Mouse (Mus musculus): ENCODE data around the gene Pir. TPM values are rescaled to one million over a fixed set of nuclear protein-coding genes. Genes with fewer than 3 reads are reported as not detected.
A peak's percentile ranks its signal among the peaks of the same experiment; 100 is the strongest.

Pir gene
- polyA plus RNA-seq, 1 experiment = 21.0 TPM

DNA sequence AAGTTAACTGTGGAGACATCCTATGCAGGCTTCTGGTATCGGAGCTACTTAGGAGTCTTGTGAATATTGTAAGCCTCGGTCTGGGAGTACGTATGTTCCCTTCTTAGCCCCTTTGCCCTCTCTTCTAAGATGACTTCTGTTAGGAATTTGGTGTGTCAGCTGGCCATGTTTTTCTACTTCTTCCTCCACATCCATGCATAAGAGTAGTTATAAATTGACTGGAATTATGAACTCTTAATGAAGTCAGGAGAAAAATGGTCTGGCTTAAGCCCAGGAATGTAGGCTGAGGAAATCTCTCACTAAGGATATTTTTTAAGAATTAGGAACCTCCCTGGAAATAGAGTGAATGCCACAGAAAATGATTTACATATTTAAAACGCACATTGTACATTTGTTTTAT, 69.4 kb downstream of the Pir start:
- DNase-seq (ENCODE audit: low spot score) = no peak

DNA sequence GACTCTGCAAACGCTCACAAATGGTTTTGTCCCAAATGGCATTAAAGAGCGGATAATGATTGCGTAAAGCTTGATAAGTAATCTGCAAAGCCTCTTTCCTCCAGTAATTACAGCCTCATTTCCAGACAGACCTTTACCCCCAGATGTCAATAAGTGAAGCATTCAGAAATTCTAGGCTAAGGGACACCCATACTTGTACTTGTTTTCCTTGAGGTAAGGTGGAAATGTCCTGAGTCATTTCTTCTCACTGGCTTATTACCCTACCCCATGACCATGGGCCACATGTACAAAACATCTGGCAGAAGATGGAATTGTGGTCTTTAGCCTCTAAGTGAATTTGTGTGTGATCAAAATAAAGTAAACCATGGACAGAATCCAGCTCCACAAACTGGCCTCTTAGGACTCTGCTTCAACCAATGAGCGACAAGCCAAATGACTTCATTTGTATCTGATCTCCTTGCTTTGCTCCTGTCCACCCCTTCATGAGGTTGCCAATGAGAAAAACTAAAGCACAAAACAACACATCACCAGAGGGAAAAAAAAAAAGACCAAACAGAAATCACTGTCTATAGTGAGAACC, 76.3 kb downstream of the Pir start:
- no peak for DNase-seq (ENCODE audit: low spot score)

GRCm38 (mm10) chrX:164348937-164349336, 79.8 kb downstream of the Pir start:
- no peak for DNase-seq (ENCODE audit: low spot score)

- no peak for DNase-seq (ENCODE audit: low spot score)
Measured at GRCm38 (mm10) chrX:164365153-164365865, 96.1 kb downstream of the Pir start.

DNA sequence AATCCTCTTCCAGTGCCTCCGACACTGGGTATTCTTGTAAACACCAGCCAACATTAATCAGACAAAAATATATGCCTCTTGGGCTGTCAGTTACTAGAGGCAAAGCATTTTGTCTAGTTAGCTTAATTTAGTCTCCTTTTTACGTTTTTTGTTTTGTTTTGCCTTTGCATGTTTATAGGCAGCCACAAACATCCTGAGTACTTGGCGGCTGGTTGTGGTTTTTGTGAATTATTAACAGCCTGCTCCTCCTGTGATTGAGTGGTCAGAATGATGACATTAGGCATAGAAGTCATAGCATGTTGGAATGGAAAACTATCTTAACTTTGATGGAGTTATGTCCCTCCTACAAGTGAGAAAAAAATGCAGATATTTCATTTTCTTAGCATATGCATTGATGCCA, 101.4 kb downstream of the Pir start:
- no peak for DNase-seq (ENCODE audit: low spot score)

DNA sequence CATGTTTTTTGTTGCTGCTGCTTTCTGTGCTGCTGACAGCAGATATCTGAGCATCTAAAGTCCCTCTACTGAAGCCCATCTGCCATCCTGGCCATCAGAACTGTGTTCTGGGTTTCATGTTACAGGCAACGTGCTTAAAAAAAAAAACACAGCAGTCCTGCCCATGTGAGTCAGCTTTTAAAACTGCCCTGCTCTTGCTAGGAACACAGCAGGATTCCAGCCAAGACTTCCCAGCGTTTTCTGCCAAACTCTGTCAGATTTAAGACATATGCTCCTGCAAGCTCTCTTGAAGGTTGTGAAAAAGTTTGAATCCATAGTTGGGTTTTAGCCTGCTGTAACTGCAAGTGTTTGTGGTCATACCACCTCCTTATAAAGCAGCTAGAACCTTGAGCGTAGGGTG, 103.9 kb downstream of the Pir start, which contains the start of gene Vegfd:
Gene Vegfd, plus strand, starts transcription at position 298 of the 400 bp plus-strand sequence.
- no peak for DNase-seq (ENCODE audit: low spot score)

DNA sequence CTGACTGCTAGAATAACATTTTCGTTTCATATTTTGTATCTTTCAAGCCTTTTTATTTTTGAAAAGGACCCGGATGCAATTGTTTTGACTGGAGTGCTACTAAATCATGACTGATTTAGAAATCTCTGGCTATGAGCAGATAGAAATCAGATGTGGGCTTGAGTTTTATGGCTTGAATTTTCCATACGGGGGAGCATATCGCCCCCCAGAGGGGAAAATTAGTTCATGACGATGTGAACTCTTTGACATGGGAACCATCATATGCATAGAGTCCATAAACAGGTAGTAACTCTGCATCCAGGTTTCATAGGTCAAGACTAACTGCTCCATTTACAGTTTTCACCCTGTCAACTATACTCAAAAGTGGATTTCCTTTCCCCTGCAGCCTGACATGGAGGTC, 105.4 kb downstream of the Pir start:
- no peak for DNase-seq (ENCODE audit: low spot score)

DNA sequence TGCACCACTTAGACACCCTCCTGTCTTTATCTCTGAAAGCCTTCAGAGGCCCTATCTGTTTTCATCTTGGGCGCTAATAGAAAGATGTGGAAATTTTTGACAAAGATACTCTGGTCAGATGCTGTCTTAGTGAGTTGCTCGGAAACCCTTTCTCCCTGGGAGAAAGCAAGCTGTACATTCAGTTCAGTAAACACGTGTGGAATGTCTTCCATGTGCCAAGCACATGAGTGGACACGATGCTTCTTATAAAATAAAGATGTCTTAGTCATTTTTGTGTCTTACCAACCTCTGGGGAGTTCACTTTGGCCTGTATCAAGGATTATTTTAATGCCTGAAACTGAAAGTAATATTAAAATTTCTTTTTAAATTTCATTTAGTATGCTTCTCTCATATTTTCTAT, 110.5 kb downstream of the Pir start:
- no peak for DNase-seq (ENCODE audit: low spot score)

DNA sequence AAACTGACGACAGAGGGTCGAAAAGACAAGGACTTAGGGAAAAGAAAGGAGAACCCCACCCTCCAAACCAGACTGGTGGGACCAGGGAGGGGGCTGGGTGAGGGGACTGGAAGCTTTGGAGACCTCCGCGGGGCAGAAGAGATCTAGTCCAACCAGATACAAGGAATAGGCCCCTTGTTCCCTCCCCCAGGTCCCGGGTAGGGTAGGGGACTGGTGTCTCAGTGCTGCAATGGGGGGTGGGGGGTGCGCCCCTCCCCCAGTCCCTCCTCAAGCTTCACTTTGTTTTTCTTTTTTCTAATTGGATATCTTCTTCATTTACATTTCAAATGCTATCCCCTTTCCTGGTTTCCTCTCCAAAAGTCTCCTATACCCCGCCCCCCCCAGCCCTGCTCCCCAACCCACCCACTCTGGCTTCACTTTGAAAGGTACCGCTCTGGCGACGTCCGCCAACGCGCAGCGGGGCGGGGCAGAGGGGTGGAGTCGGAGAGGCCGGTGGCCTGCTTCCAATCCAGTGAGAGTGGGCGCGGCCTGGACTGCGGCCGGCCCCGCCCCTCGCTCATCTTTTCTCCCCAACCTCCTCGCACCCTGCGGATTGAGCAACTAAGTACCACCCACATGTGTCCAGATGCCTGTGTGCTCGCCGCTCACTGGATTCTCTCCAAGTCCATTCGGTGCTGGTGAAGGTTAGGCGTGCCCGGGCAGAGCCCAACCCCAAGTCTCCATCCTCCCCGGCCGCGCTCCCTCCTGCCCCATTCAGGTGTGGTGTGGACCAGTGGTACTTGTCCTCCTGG, 112.6 kb downstream of the Pir start:
- peak; percentile 48 for DNase-seq (ENCODE audit: low spot score)

GRCm38 (mm10) chrX:164394091-164394490, 124.9 kb downstream of the Pir start:
- DNase-seq (ENCODE audit: low spot score) = no peak

DNA sequence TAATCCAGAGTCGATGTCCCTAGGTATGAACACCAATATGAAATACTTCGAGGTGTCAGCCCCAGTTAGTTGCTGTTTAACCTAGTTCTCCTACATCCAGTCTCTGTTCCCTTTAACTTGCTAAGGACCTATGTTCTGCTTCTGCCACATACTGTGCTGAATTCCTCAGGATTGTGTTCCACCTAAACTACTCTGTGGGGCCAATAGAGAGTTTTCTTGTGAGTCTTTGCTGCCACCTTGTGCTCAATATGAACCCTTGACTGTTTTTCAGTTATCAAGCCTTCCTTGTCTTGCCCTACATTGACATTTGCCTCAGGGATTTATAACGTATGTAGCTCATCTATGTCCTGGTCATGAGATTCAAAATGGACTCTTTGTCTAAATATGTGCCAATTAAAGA, 129.3 kb downstream of the Pir start:
- DNase-seq (ENCODE audit: low spot score) = no peak

DNA sequence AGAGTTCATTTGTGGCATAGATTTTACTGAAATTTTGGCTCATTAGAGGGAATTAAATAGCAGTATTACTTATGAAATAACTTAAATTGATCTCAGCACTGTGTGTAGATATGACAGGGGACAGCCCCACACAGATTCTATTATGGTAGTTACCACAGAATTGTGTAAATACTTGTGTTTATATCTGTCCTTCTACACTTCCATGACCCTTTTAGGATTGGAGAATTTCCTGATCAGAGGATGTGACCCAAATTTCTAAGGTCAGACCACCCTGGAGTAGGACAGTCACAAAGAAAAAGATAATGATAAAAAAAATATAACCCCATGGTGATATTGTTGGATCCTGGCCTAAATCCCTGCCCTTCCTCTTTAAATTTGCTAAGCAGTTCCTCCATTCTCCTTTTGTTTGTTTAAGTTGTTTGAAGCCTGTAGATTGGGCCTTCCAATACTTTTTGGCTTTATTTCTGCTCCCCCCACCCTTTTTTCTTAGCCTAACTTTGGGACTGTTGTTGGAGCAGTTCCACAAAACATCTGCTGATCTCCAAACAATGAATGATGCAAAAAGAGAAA, 136.0 kb downstream of the Pir start:
- DNase-seq (ENCODE audit: low spot score) = no peak

DNA sequence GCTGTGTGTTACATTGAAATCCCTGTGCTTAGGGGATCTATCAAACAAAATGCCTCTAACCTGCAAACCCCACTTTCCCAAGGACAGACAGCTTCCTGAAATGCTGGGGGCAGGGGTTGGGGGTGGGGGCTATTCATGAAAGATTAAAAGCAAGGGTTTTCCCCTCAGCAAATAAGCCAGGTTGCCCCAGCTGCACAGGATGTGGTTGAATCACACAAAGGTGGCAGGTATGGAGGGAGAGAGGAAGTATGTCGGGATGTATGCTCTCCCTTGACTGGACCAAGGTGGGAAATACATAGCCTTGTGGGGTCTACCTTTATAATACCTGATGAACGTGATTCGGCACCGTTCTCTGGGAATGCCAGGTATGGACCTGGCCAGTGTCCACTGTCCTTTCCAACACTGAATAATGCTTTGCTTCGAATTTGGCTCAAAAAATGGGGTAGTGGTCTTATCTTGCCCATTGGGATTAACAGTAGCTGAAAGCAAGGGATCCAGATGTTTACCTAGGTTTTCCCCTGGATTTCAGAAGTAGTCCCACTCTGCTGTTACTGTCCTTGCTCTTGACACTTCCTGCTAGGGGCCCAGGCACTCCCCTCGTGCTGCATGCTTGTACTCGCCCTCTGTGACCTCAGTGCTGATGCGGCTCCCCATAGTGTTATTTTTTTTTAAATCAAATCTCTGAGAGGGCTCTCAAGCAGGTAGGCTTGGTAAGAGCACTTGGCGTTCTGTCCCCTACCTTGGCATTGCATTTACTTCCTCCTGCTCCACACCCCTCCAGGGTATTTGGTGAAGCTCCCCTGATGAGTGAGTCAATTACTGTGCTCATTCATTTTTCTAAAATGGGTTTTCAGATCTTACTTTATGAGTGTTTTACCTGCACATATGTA, 137.2 kb downstream of the Pir start:
- no peak for DNase-seq (ENCODE audit: low spot score)

- DNase-seq (ENCODE audit: low spot score) = no peak
Measured at GRCm38 (mm10) chrX:164408301-164408927, 139.2 kb downstream of the Pir start.

DNA sequence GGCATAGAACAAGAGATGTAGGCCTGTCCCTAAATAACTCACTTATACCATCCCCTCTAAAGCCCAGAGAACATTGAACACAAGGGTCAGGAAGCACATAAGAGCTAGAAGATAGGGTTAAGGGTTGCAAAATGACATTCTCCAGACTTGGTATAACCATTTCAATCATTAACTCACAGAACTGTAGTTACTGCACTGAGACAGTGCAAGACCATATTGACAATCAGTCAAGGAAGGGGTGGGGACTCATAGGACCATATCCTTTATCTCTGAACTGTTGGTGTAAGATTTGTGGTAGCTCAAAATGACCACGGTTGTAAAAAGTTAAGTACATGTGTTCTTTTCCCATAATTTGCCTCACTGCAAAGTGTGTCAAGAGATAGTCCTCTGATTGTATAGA, 141.4 kb downstream of the Pir start:
- no peak for DNase-seq (ENCODE audit: low spot score)

- DNase-seq (ENCODE audit: low spot score) = no peak
Measured at GRCm38 (mm10) chrX:164416803-164417202, 147.6 kb downstream of the Pir start.

DNA sequence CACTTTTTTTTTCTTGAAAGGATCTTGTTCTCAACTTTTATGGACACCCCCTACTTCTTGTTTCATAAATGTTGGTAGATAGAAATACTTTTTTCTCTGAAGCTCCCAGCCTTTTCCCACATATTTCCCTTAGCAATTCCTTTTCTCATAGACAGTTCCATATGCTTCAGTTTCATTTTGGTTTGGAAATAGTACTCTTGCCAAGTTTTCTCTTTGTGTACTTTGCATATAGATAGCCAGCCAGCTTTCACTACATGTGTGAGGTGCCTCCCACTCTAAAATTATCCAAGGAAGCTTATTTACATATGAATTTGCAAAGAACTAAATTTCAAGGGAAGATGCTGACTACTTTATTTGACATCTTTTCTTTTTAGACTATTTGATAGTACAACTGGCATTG, 148.8 kb downstream of the Pir start:
- DNase-seq (ENCODE audit: low spot score) = no peak

- peak; percentile 61 for DNase-seq (ENCODE audit: low spot score)
Measured at GRCm38 (mm10) chrX:164419471-164419939, 150.3 kb downstream of the Pir start, which contains the start of gene Piga. Piga (plus strand) TSS chrX:164419787.

DNA sequence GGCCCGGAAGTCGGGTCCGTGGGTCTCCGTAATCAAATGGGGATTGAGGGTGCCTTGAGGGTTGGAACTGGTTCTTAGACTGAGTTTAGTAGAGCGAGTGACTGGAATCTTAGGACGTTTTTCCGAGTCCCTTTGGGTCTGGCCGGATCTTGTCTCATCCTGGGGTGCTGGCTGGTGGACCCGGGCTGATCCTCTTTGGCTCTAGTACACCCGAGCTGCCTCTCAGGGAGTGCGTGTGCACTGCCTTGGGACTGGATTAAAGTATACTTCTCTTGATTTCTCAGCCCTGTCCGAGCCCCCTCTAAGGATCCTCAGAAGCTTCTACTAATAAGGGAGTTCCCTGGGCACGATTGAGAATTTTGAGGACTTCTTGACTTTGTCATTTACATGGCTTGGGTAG, 150.8 kb downstream of the Pir start:
- DNase-seq (ENCODE audit: low spot score) = no peak

DNA sequence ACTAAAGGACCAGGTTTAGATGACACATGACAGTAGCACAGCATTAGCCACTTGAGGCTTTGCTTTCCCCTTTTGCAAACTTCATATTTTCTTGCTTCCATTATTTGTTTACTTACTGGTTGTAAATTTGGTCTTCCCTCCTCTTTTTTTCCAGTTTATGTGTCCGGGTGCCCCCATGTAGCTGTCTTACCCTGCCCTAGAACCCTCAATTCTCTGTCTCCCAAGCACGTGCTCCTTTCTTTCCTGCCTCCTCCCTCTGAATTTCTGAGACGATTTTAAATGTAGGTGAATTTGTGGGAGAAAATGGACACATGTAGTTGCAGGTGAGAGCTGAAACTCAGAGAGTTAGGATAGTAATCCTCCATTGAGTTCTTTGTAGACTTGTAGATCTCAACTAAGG, 151.3 kb downstream of the Pir start:
- no peak for DNase-seq (ENCODE audit: low spot score)
